Mouse (Mus musculus) lung, embryonic 16.5 days (tissue): ENCODE measurements at regions not wholly inside any gene's neighbourhood (a gene's known extent, or its start where the extent isn't known, plus 50 kb on each side); places are given as distances from the start of the nearest gene placed in this dataset.

Experiments used
- ATAC-seq: fragments of 200-750 bp; cut with Nextera tagmentation; 2 replicates; pipeline ENCODE4 v1.8.0; 2017; ENCODE audit warnings: low read depth, mild to moderate bottlenecking, moderate library complexity
- H3K27ac ChIP-seq: fragments of 300-500 bp; sonication (generic); 2 replicates; pipeline ENCODE4 v1.5.1; 2014; ENCODE audit warnings: mild to moderate bottlenecking, control low read depth, low read length
- H3K27me3 ChIP-seq: fragments of 300-500 bp; sonication (generic); 2 replicates; pipeline ENCODE4 v1.6.1; 2014; ENCODE audit warnings: low read depth, low read length, mixed read lengths; ENCODE audit not compliant: control insufficient read depth, insufficient read depth
- H3K36me3 ChIP-seq: fragments of 300-500 bp; sonication (generic); 2 replicates; pipeline ENCODE4 v1.6.1; 2014; ENCODE audit warnings: low read length; ENCODE audit not compliant: control insufficient read depth, insufficient read depth
- H3K4me1 ChIP-seq: fragments of 300-500 bp; sonication (generic); replicated peaks from 2 replicates; pipeline ENCODE4 v1.6.1; 2014; ENCODE audit warnings: low read length, mixed read lengths; ENCODE audit not compliant: control insufficient read depth, insufficient read depth
- H3K4me2 ChIP-seq: fragments of 300-500 bp; sonication (generic); 2 replicates; pipeline ENCODE4 v1.6.1; 2014; ENCODE audit warnings: low read depth, low read length, control low read depth
- H3K4me3 ChIP-seq: fragments of 300-500 bp; sonication (generic); 2 replicates; pipeline ENCODE4 v1.5.1; 2014; ENCODE audit warnings: mild to moderate bottlenecking, low read length, control low read depth
- H3K9ac ChIP-seq: fragments of 300-500 bp; sonication (generic); 2 replicates; pipeline ENCODE4 v1.6.1; 2014; ENCODE audit warnings: low read length, control low read depth
- H3K9me3 ChIP-seq: fragments of 300-500 bp; sonication (generic); 2 replicates; pipeline ENCODE4 v1.6.1; 2016; ENCODE audit warnings: low read length; ENCODE audit not compliant: control insufficient read depth
- WGBS: fragments of 180-500 bp; shearing (Covaris S2); extraction: QIAGEN DNeasy Blood & Tissue Kit; methylation state at CpG from one replicate; pipeline ENCODE4 v1.1.7; 2014; 5-methylcytosine and 5-hydroxymethylcytosine counted together

DNA sequence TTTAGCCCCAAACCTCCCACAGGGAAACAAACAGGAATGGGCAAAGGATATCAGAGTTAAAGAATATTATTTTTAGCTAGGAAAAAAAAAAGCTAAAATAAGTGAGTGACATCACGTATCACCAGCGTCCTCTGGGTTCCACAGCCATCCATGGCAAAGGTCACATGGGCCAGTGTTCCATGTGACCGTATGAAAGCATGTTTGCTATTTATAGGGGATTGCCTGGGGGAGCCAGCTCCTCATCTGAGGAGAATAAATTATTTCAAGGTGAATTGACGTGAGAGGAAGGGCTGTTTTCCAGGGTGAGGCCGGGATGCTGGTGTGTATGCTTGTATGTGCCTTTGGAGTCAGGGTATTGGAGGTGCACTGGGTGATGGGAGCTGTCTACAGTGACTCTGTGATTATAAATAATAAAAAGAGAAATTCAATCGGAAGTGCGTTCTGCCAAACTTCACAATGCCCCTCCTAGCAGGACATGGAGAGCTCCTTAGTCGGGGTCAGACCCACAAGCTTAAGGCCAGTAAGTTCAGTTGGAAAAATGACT is 481.0 kb upstream of the Nr2f2 start:
- Histone ChIP-seq H3K27ac (no peak overlapping the region), H3K4me1 (peaks cover 2% of the 10 kb centered on the region; the same call in 1 of the 2 replicates), H3K4me3 (no peak overlapping the region), H3K9ac (no peak overlapping the region), H3K9me3 (no peaks in the 10 kb centered on the region), H3K4me2 (no peak overlapping the region), H3K27me3 (no peaks in the 10 kb centered on the region), H3K36me3 (no peaks in the 10 kb centered on the region)
- 90% methylated on average over 8 of the region's 8 CpGs for WGBS
- ATAC-seq = no peak

DNA sequence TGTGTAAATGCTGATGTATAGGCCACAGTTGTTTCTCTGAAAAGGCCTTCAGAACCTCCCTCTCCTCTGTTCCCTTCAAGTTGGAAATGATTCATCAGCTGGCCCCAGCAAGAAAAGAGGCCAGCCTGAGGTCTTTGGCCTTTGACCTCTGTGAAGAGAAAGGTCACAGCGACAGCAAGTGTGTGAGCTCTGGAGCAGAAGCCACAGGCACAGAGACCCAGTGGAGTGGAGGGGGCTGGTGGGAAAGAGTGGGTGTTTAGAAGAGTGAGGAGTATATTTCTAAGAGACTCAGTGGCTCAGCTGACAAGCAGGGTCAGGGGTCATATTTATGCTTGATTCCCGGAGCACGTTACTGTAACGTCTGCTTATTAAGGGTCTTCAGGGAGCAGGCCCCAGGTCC is 479.5 kb upstream of the Nr2f2 start:
- Histone ChIP-seq H3K9ac (no peak overlapping the region), H3K27ac (no peak overlapping the region), H3K36me3 (no peaks in the 10 kb centered on the region), H3K4me3 (no peak overlapping the region), H3K4me1 (peaks cover 4% of the 10 kb centered on the region; the same call in 1 of the 2 replicates), H3K4me2 (no peak overlapping the region), H3K9me3 (no peaks in the 10 kb centered on the region), H3K27me3 (no peaks in the 10 kb centered on the region)
- 31% methylated on average over 4 of the region's 4 CpGs for WGBS
- ATAC-seq = no peak

DNA sequence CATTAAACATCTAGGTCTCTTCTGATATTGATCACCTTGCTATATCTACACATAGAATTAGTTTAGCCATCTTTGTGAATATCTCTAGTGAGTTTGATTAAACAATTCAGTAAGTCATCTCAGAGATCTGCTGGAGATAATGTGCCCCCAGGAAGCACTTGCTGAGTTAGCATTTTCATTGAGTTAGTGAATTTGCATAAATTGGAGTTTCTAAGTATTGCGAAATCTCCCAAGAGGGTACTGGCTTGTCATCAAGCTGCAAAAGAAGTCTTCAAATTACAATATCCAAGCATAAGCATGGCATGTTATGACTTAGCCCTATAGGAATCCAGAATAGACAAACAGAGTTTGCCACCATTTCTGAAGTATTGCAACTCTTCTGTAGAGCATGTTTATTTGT is 473.6 kb upstream of the Nr2f2 start:
- WGBS = 93% methylated on average over 1 of the region's 1 CpGs
- no peaks in the 10 kb centered on the region for H3K36me3 ChIP-seq
- H3K27ac ChIP-seq = no peak overlapping the region
- no peak for ATAC-seq
- no peak overlapping the region for H3K4me2 ChIP-seq
- no peak overlapping the region for H3K4me3 ChIP-seq
- H3K27me3 ChIP-seq = no peaks in the 10 kb centered on the region
- peaks cover 4% of the 10 kb centered on the region; the same call in 1 of the 2 replicates for H3K4me1 ChIP-seq
- H3K9ac ChIP-seq = no peak overlapping the region
- no peaks in the 10 kb centered on the region for H3K9me3 ChIP-seq

DNA sequence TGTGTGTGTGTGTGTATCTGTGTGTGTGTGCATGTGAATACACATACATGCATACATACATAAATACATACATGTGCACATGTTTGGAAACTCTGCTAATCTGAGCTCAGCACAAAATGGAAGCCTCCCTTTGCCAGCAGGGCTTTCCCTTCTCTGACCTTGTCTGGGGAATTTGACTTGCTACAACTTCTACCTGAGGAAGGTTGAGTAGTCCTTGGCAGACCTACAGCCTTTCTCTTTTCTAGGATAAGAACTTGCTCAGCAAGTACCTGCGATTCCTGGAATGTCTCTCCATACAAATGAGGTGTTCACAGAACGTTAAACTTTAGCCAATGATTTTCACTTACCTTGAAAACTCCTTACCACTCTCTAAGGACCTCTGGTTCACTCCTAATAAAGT is 472.7 kb upstream of the Nr2f2 start:
- H3K27ac ChIP-seq = no peak overlapping the region
- no peaks in the 10 kb centered on the region for H3K27me3 ChIP-seq
- no peaks in the 10 kb centered on the region for H3K9me3 ChIP-seq
- H3K4me3 ChIP-seq = no peak overlapping the region
- H3K4me1 ChIP-seq = peaks cover 4% of the 10 kb centered on the region; the same call in 1 of the 2 replicates
- H3K36me3 ChIP-seq = no peaks in the 10 kb centered on the region
- no peak overlapping the region for H3K4me2 ChIP-seq
- 57% methylated on average over 2 of the region's 2 CpGs for WGBS
- ATAC-seq = no peak; the same call in 1 of the 2 replicates
- no peak overlapping the region for H3K9ac ChIP-seq

DNA sequence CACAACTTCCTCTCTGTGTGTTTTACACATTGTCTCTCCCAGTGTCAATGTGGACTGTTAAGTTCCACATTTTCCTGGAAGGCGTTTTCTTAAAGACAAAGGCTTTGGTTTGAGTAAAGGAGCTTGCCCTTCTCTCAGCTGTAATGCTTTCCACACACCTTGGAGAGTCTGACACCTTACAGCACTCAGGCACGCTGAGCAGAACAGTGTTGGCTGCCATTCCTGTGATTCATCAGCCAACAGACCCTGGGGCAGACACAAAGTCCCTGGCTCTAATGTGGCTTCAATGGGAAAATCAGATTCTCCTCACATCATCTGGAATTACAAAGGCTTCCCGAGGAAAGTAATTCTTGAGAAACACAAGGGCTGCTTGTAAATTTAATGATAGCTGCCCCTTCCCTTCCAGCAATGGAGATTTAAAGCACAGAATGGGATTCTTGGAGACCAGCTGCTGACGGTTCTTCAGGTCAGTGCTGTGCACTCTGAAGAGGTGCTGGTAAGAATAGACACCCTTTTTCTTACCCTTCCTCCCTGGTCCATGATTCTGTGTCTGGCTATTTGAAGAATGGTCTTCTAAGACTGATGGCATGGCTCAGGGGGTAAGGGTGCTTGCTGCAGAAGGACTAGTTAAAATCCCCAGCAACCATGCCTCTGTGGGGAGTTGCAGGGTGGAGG is 468.4 kb upstream of the Nr2f2 start:
- ATAC-seq = no peak

DNA sequence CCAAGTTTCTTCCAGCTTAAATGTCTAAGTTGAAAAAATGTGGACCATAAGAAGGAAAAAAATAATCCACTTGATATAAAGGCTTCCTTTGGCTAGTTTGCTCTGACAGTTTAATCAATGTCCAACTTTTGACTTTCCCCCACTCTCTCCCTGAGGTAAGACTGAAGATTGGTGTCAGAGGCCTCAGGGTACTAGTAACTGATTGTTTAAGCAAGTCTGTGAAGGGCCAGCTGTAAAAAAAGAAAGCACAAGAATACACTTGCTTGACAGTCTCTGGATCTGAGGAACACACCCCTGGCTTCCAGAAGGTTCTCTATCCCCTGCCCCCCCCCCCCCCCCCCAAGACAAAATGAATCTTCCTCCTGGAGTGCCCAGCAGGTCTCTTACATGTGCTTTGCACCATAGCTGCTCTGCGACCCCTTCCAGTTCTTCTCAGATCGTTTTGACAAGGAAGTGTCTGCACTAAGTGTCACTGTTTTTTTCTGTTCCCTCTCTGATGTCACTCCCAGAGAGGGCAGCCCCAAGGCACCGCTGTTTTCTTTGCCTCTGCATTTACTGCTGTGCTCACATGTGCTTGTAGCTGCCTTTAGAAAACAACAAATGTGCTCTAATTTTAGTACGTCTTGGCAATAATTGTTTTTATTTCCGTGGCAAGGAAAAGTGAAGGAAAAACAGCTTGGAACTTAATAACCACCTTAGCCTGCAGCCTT is 462.1 kb upstream of the Nr2f2 start:
- H3K4me3 ChIP-seq = no peak overlapping the region
- H3K36me3 ChIP-seq = no peaks in the 10 kb centered on the region
- H3K9me3 ChIP-seq = no peaks in the 10 kb centered on the region
- no peak overlapping the region for H3K4me2 ChIP-seq
- WGBS = 45% methylated on average over 5 of the region's 5 CpGs
- no peaks in the 10 kb centered on the region for H3K4me1 ChIP-seq
- H3K27me3 ChIP-seq = no peaks in the 10 kb centered on the region
- H3K27ac ChIP-seq = no peak overlapping the region
- H3K9ac ChIP-seq = no peak overlapping the region
- ATAC-seq = no peak

More for the DNA sequence above, 468.4 kb upstream of the Nr2f2 start:
- H3K4me1 ChIP-seq = no peaks in the 10 kb centered on the region
- no peak overlapping the region for H3K27ac ChIP-seq
- H3K27me3 ChIP-seq = no peaks in the 10 kb centered on the region
- H3K9ac ChIP-seq = no peak overlapping the region
- 36% methylated on average over 4 of the region's 4 CpGs for WGBS
- H3K36me3 ChIP-seq = no peaks in the 10 kb centered on the region
- no peak overlapping the region for H3K4me2 ChIP-seq
- no peak overlapping the region for H3K4me3 ChIP-seq
- no peaks in the 10 kb centered on the region for H3K9me3 ChIP-seq

DNA sequence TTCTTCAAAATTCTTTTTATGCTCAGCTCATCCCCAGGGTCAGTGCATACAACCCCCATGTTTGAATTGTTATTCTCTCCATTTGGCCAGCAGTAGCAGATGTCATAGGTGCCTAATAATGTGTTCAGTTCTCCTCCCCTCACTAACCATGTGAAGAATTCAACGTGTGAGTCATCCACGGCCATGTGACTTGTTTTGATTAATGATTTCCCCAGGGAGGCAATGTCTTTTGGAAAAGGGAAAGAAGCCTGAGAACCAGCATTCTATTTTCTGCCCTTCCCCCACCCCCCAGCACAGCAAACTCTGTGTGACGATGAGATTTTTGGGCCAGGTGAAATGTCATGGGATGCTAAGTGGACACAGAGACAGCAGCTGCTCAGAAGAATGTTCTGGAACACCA is 459.5 kb upstream of the Nr2f2 start:
- H3K9me3 ChIP-seq = no peaks in the 10 kb centered on the region
- H3K27ac ChIP-seq = no peak overlapping the region
- no peaks in the 10 kb centered on the region for H3K4me1 ChIP-seq
- ATAC-seq = no peak
- no peak overlapping the region for H3K4me3 ChIP-seq
- H3K4me2 ChIP-seq = no peak overlapping the region
- H3K36me3 ChIP-seq = no peaks in the 10 kb centered on the region
- no peaks in the 10 kb centered on the region for H3K27me3 ChIP-seq
- no peak overlapping the region for H3K9ac ChIP-seq
- WGBS = 44% methylated on average over 3 of the region's 3 CpGs

DNA sequence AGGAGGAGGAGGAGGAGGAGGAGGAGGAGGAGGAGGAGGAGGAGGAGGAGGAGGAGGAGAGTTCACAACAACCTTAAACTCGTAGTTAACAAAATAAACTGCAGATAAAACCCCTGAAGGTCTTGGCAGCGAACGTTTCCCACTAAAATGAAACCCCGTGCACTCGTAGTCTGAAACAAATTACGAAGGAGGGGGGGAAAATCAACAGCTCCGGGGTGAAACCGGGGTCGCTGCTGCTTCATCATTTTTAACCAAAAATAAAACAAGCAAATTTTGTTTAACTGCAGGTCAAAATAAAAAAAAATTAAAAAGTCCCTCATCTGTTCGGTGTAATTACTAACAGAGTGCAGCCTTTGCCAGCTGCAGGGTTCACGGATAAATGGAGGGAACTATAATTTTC is 456.5 kb upstream of the Nr2f2 start:
- Histone ChIP-seq H3K4me2 (peak overlapping the region; percentile 45), H3K4me3 (peak overlapping the region; percentile 26), H3K9ac (peak overlapping the region; percentile 20; the same call in 1 of the 2 replicates), H3K27me3 (no peaks in the 10 kb centered on the region), H3K9me3 (no peaks in the 10 kb centered on the region), H3K4me1 (no peaks in the 10 kb centered on the region), H3K27ac (peak overlapping the region; percentile 79), H3K36me3 (no peaks in the 10 kb centered on the region)
- ATAC-seq = no peak
- WGBS = 24% methylated on average over 11 of the region's 11 CpGs

DNA sequence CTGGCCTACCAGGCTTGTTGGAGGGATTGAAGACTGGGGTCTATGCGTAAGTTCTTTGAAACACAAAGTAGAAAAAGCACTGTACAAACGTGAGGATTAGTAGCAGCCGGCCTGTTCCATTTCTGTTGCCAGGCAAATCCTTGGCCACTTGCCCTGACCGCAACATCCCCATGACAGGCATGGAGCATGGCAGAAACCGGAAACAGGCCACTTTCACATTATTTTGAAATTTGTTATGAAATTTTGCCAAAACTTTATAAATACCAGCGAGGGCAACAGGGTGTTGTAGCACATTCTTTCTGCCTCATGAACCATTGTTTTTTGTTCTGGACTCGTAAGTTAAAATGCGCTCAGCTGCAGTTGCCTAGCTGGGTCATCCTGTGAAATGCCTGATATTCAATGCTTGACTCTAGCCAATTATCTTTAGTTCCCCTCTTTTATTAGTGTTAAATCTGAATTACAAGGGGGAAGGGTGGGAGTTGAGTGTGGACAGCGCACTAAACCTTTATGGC is 455.8 kb upstream of the Nr2f2 start:
- H3K9me3 ChIP-seq = no peaks in the 10 kb centered on the region
- WGBS = 43% methylated on average over 9 of the region's 9 CpGs
- peak overlapping the region; percentile 79 for H3K27ac ChIP-seq
- H3K36me3 ChIP-seq = no peaks in the 10 kb centered on the region
- H3K4me2 ChIP-seq = peak overlapping the region; percentile 45
- H3K4me1 ChIP-seq = peaks cover 3% of the 10 kb centered on the region; the same call in 1 of the 2 replicates
- 0 out of 2 replicates have a peak overlapping the region, but pooled peaks have one; percentile 32 for H3K9ac ChIP-seq
- peak; percentile 87 for ATAC-seq
- no peaks in the 10 kb centered on the region; the same call in 1 of the 2 replicates for H3K27me3 ChIP-seq
- 0 out of 2 replicates have a peak overlapping the region, but pooled peaks have one; percentile 20 for H3K4me3 ChIP-seq
